Mouse (Mus musculus): ENCODE results near the gene Hfe. TPM values are rescaled to one million over a fixed set of nuclear protein-coding genes. Genes with fewer than 3 reads are reported as not detected.
"Not testable (repeated sequence)": the region's sequence is repeated elsewhere in the genome, so short reads cannot be mapped to it uniquely, and the experiment has no call there.

The Hfe gene
- total RNA-seq, 2 experiments from 2014 or later = 60.9 to 64.1 TPM

GRCm38 (mm10) chr13:23744421-23745380 is 34.0 kb upstream of the Hfe start:
- DNase-seq = no peak

GRCm38 (mm10) chr13:23743963-23744362 is 33.3 kb upstream of the Hfe start:
- no peak for DNase-seq

GRCm38 (mm10) chr13:23743215-23743614 is 32.6 kb upstream of the Hfe start:
- no peak for DNase-seq

- no peak for DNase-seq
These were observed 31.4 kb upstream of the Hfe start for GRCm38 (mm10) chr13:23742007-23742406.

- DNase-seq = no peak
These were observed 30.3 kb upstream of the Hfe start for GRCm38 (mm10) chr13:23740910-23741309.

GRCm38 (mm10) chr13:23740256-23740840 is 29.7 kb upstream of the Hfe start:
- DNase-seq = peak in 1 of 2 experiments; percentile 43

- DNase-seq = no peak
These were observed 29.2 kb upstream of the Hfe start for GRCm38 (mm10) chr13:23739922-23740252.

GRCm38 (mm10) chr13:23739069-23739921 is 28.6 kb upstream of the Hfe start:
- DNase-seq = peak; percentile 94 to 99

- DNase-seq = peak; percentile 92 to 94
These were observed 28.0 kb upstream of the Hfe start, which contains the start of gene Hist1h1c for GRCm38 (mm10) chr13:23738677-23739068. Gene Hist1h1c, plus strand, starts transcription at chr13:23738808.

- no peak for DNase-seq
These were observed 27.4 kb upstream of the Hfe start for GRCm38 (mm10) chr13:23738041-23738440.

- no peak for DNase-seq
These were observed 26.4 kb upstream of the Hfe start for GRCm38 (mm10) chr13:23737091-23737490.

- peak; percentile 54 to 63 for DNase-seq
These were observed 21.6 kb upstream of the Hfe start for GRCm38 (mm10) chr13:23732156-23732804.

GRCm38 (mm10) chr13:23730479-23730878 is 19.8 kb upstream of the Hfe start:
- DNase-seq = peak; percentile 61 to 63

- DNase-seq = no peak
These were observed 19.1 kb upstream of the Hfe start for GRCm38 (mm10) chr13:23729706-23730105.

GRCm38 (mm10) chr13:23729192-23729525 is 18.5 kb upstream of the Hfe start:
- DNase-seq = peak; percentile 54 to 76

GRCm38 (mm10) chr13:23728472-23729191 is 18.0 kb upstream of the Hfe start:
- DNase-seq = no peak

- DNase-seq = no peak
These were observed 14.6 kb upstream of the Hfe start for GRCm38 (mm10) chr13:23725213-23725612.

- DNase-seq = no peak
These were observed 13.6 kb upstream of the Hfe start for GRCm38 (mm10) chr13:23724239-23724638.

- DNase-seq = not testable (repeated sequence)
These were observed 7.1 kb upstream of the Hfe start for GRCm38 (mm10) chr13:23717593-23718245.

- no peak for DNase-seq
These were observed 6.5 kb upstream of the Hfe start for GRCm38 (mm10) chr13:23717176-23717575.
